Mouse (Mus musculus) kidney, embryonic 16.5 days (tissue): Measurements from ENCODE around the gene Ociad2. TPM values are rescaled to one million over a fixed set of nuclear protein-coding genes. Genes with fewer than 3 reads are reported as not detected.

Experiments
- ATAC-seq: fragments of 200-750 bp; cut with Nextera tagmentation; 2 replicates; pipeline ENCODE4 v1.8.0; 2017; ENCODE audit warnings: moderate TSS enrichment; ENCODE audit not compliant: low FRiP score, low TSS enrichment
- H3K27ac ChIP-seq: fragments of 300-500 bp; sonication (generic); 2 replicates; pipeline ENCODE4 v1.5.1; 2014; ENCODE audit warnings: low read length
- H3K27me3 ChIP-seq: fragments of 300-500 bp; sonication (generic); 2 replicates; pipeline ENCODE4 v1.6.1; 2014; ENCODE audit warnings: low read length, control low read depth, mixed read lengths; ENCODE audit not compliant: insufficient read depth
- H3K36me3 ChIP-seq: fragments of 300-500 bp; sonication (generic); 2 replicates; pipeline ENCODE4 v1.6.1; 2014; ENCODE audit warnings: low read length, control low read depth, mixed read lengths; ENCODE audit not compliant: insufficient read depth
- H3K4me1 ChIP-seq: fragments of 300-500 bp; sonication (generic); 2 replicates; pipeline ENCODE4 v1.6.1; 2014; ENCODE audit warnings: low read length, control low read depth, mixed read lengths; ENCODE audit not compliant: insufficient read depth
- H3K4me2 ChIP-seq: fragments of 300-500 bp; sonication (generic); replicated peaks from 2 replicates; pipeline ENCODE4 v1.6.1; 2014; ENCODE audit warnings: low read depth, low read length
- H3K4me3 ChIP-seq: fragments of 300-500 bp; sonication (generic); 2 replicates; pipeline ENCODE4 v1.5.1; 2014; ENCODE audit warnings: mild to moderate bottlenecking, low read length
- H3K9ac ChIP-seq: fragments of 300-500 bp; sonication (generic); replicated peaks from 2 replicates; pipeline ENCODE4 v1.6.1; 2014; ENCODE audit warnings: low read length
- H3K9me3 ChIP-seq: fragments of 300-500 bp; sonication (generic); 2 replicates; pipeline ENCODE4 v1.6.1; 2016; ENCODE audit warnings: low read length, control low read depth
- WGBS: fragments of 180-500 bp; shearing (Covaris S2); extraction: QIAGEN DNeasy Blood & Tissue Kit; methylation state at CpG from one replicate; pipeline ENCODE4 v1.1.7; 2014; 5-methylcytosine and 5-hydroxymethylcytosine counted together
- polyA plus RNA-seq: library from polyadenylated mRNA; unstranded; fragments of >200 nt; fragmentation: Nextera tagmentation; extraction: Ambion mirVana; gene quantifications from 2 replicates; pipeline ENCODE4 v1.2.1, GENCODE M21; 2015

The Ociad2 gene
- 11.4 and 11.8 TPM in 2 replicates for polyA plus RNA-seq

DNA sequence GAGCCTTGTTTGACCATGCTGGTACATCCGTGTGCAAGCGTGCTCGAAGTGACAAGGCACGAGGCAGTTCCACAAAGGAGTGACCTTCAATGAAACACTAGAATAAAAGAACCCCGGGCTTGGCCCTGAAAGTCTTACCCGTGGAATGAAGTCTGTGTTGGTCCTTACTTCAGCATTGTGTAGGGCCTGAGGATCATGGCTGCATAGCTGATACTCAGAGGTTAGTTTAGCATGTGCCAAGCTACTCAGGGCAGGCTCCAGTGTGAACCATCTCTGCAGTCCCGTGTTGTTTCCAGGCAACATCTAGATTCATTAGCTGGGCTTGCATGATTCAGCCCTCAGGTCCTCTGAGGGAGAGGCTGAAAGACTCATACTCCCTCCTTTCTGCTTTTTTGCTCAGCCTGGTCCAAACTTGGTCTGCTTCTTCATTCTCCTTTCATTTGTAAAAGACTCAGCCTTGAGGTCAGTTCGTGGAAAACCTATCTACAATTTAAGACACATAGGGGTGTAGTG, at the start of gene Ociad2:
Gene Ociad2, minus strand, starts transcription at position 306 of the 513 bp plus-strand sequence.
- no peak within 1 kb of the TSS for H3K9ac ChIP-seq
- H3K27ac ChIP-seq = no peak within 1 kb of the TSS
- no peak within 1 kb of the TSS for H3K4me3 ChIP-seq
- H3K9me3 ChIP-seq = no peaks in the 10 kb centered on the region
- no peak within 1 kb of the TSS for H3K4me2 ChIP-seq
- ATAC-seq = no peak
- H3K36me3 ChIP-seq = no peaks in the 10 kb centered on the region
- H3K27me3 ChIP-seq = 0 out of 2 replicates have a peak, but pooled peaks cover 3% of the 10 kb centered on the region
- H3K4me1 ChIP-seq = peaks cover 4% of the 10 kb centered on the region; the same call in 1 of the 2 replicates
- WGBS = 82% methylated on average over 8 of the region's 8 CpGs

DNA sequence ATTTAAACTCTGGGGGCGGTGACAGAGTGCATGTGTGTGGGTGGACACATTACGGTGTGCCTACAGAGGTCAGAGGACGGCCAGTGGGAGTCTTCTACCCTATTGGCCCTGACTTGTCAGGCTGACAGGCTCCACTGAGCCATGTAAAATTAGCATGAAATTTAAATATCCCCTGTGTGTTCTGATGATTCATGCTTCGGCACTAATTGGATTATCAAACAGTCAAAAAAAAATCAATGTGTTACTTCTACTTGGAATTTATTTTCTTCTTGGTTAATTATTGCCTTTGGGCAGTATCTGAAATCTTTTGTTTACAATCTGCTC, 42.8 kb upstream of the Ociad2 start:
- Histone ChIP-seq H3K27me3 (peaks cover 9% of the 10 kb centered on the region), H3K27ac (no peak overlapping the region), H3K4me3 (no peak overlapping the region), H3K4me1 (peaks cover 6% of the 10 kb centered on the region; the same call in 1 of the 2 replicates), H3K9ac (no peak overlapping the region), H3K9me3 (no peaks in the 10 kb centered on the region), H3K36me3 (no peaks in the 10 kb centered on the region), H3K4me2 (no peak overlapping the region)
- WGBS = 28% methylated on average over 4 of the region's 4 CpGs
- no peak for ATAC-seq

DNA sequence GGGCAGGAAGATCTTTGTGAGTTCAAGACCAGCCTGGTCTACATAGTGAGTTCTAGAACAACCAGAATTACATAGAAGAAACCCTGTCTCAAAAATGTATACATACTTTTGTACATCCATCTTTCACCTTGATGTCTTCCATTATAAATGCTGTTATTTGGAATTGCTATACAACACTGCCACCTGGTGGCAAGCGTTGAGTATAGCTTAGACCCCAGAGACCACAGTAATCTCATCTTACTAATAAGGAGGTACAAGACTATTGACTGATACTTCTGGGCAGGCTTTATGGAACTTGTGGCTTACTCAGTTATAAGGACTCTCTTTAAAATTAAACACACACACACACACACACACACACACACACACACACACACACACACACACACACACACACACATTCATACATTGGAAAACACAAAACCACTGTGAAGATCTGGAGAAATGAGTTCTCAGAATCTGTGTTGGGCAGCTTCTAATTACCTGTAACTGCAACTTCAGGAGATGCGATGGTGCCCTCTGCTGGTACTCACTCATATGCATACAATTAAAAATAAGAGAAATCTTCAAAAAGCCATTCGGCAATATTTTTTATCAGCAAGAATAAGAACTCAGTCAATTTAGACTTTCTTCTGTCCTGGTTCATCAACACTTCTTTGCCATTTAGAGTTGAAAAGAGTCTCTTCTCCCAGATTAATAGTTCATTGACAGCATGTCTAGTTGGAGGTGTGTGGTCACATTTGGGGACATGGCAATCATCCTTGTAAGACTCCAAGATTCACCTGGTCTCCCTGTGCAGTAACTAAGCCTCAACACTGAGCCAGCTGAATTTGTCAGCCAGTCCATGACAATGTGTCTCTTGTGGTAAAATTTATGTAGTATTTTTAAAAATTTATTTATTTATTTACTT, 42.2 kb upstream of the Ociad2 start:
- H3K4me3 ChIP-seq = no peak overlapping the region
- H3K27me3 ChIP-seq = peaks cover 9% of the 10 kb centered on the region
- H3K4me1 ChIP-seq = peaks cover 6% of the 10 kb centered on the region; the same call in 1 of the 2 replicates
- no peaks in the 10 kb centered on the region for H3K36me3 ChIP-seq
- no peak overlapping the region for H3K9ac ChIP-seq
- WGBS = 28% methylated on average over 3 of the region's 3 CpGs
- no peak for ATAC-seq
- H3K9me3 ChIP-seq = no peaks in the 10 kb centered on the region
- H3K27ac ChIP-seq = no peak overlapping the region
- H3K4me2 ChIP-seq = no peak overlapping the region

DNA sequence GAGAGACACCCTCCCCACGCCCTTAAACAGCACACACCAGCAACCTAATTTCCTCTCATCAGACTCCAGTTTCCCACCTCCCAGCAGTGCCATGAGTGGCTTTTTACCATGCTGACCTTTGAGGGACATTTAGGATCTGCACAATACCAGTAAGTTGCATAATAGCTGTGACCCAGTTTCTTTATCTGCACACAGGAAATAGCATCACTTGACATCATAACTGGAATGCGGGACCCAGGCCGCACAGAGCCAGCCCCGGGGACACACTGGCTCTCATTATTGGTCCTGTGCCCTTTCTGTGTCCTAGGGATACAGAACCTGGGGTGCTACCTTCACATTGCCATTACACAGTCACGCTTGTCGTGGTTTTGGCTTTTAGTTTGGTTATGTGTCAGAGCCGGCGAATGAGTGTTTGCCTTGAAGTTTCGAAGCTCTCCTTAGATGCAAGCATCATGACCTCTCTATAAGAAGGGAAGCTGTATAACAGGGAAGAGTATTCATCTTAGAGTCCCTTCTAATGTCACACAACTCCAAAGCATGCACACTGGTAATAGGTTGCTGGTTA, 41.2 kb upstream of the Ociad2 start:
- H3K36me3 ChIP-seq = no peaks in the 10 kb centered on the region
- ATAC-seq = no peak
- H3K4me3 ChIP-seq = no peak overlapping the region
- H3K27me3 ChIP-seq = peaks cover 9% of the 10 kb centered on the region
- no peak overlapping the region for H3K27ac ChIP-seq
- H3K4me1 ChIP-seq = peaks cover 6% of the 10 kb centered on the region; the same call in 1 of the 2 replicates
- H3K9ac ChIP-seq = no peak overlapping the region
- no peak overlapping the region for H3K4me2 ChIP-seq
- WGBS = 83% methylated on average over 9 of the region's 9 CpGs
- no peaks in the 10 kb centered on the region for H3K9me3 ChIP-seq

DNA sequence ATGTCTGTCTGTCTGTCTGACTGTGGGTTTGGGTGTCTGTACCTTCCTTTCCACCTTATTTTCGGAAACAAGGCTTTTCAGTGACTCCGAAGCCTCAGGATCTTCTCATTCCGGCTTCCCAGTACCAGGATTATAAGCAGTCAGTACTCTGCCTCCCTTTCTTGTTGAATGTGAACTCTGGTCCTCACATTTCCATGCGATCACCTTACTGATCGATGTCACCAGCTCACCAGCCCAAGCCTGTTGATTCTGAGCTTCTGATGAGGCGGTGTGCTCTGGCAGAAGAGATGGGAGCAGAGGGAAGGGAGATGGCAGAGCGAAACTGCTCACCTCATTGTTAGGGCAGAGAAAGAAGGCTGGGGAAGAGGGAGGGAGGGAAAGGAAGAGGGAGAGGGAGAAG, 40.7 kb upstream of the Ociad2 start:
- Histone ChIP-seq H3K27me3 (peaks cover 9% of the 10 kb centered on the region), H3K4me2 (no peak overlapping the region), H3K9ac (no peak overlapping the region), H3K4me3 (no peak overlapping the region), H3K27ac (no peak overlapping the region), H3K36me3 (no peaks in the 10 kb centered on the region), H3K4me1 (peaks cover 6% of the 10 kb centered on the region; the same call in 1 of the 2 replicates), H3K9me3 (no peaks in the 10 kb centered on the region)
- WGBS = 74% methylated on average over 7 of the region's 7 CpGs
- ATAC-seq = no peak

DNA sequence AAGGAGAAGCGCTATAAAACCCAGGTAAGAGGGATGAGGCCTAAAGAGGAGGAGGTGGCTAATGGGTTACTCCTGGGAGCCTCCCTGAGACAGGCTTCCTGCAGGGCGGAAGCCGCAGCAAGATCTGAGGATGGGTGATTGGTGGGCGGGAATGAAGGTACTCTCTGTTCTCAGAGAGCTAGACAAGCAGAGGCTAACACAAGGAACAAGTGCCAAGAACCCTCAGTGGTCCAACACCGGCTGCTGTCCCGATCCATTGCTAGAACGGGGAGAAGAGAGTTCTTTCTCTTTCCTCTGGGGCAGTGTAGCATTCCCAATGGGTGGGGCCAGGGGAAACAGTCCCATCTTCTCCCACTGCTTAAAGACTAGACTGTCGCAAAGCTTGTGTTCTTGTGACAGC, 40.0 kb upstream of the Ociad2 start:
- no peak overlapping the region for H3K4me3 ChIP-seq
- no peak overlapping the region for H3K27ac ChIP-seq
- H3K9me3 ChIP-seq = no peaks in the 10 kb centered on the region
- peaks cover 13% of the 10 kb centered on the region; the same call in 1 of the 2 replicates for H3K4me1 ChIP-seq
- WGBS = 46% methylated on average over 8 of the region's 8 CpGs
- no peak overlapping the region for H3K4me2 ChIP-seq
- H3K36me3 ChIP-seq = no peaks in the 10 kb centered on the region
- peaks cover 9% of the 10 kb centered on the region for H3K27me3 ChIP-seq
- no peak for ATAC-seq
- no peak overlapping the region for H3K9ac ChIP-seq

DNA sequence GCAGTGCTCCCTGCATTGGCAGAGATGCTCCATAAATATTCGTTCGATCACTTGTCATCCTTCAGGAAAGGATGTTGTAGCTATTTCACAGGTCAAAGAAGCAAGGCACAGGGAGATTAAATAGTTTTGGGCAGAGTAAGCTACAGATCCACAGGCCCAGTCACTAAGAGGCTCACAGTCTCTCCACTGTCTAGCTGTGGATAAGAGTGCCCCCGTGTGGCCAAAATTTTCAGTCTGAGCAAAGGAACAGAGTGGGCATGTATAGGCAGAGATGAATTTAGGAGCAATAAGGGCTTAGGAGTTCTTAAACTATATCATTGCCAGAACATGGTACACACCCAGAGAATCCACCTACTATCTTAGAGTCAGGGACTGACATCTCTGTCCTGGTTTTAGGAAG, 39.1 kb upstream of the Ociad2 start:
- WGBS = 26% methylated on average over 3 of the region's 3 CpGs
- H3K9ac ChIP-seq = no peak overlapping the region
- H3K4me2 ChIP-seq = no peak overlapping the region

DNA sequence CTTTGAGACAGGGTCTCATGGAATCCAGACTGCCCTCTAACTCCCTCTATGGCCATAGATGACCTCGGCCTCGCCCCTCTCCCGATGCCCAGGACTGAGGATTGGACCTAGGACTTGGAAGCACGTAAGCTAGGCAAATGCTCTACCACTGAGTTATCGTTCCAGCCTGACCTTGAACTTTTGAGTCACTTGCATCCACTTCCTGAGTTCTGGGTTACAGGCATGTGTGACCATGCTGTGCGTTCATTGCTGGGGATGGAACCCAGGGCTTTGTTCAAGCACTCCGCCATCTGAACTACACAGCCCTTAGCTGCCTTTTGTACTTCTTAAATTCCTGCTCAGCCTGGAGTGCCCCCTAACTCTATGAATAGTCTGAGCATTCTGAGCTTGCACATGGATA, 35.7 kb upstream of the Ociad2 start:
- Histone ChIP-seq H3K4me2 (no peak overlapping the region), H3K9ac (no peak overlapping the region), H3K4me1 (peaks cover 16% of the 10 kb centered on the region; the same call in 1 of the 2 replicates), H3K9me3 (no peaks in the 10 kb centered on the region), H3K27me3 (peaks cover 8% of the 10 kb centered on the region), H3K4me3 (no peak overlapping the region), H3K27ac (no peak overlapping the region), H3K36me3 (no peaks in the 10 kb centered on the region)
- no peak for ATAC-seq
- WGBS = 83% methylated on average over 7 of the region's 7 CpGs

More for the DNA sequence above, 39.1 kb upstream of the Ociad2 start:
- Histone ChIP-seq H3K4me1 (peaks cover 17% of the 10 kb centered on the region; the same call in 1 of the 2 replicates), H3K27me3 (peaks cover 9% of the 10 kb centered on the region), H3K36me3 (no peaks in the 10 kb centered on the region), H3K9me3 (no peaks in the 10 kb centered on the region), H3K27ac (no peak overlapping the region), H3K4me3 (no peak overlapping the region)
- peak; percentile 84; the same call in 1 of the 2 replicates for ATAC-seq

DNA sequence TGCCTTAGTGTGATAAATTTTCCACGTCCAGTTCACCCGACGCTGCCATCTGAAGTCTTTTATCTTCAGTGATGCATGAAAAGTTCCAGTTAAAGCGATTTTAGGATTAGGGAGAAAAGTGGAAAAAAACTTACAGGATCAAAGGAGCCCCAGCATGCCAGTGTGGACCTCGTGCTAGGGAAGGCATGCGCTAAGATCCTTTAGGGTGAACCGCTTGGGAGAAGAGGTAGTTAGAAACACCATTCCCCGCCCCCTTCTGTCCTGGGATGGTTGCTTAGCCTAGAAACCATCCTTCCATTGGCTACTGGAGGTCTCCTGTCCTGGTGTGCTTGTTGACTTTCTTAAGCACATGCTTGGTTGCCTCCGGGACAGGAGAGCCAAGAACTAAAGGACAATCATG, 35.2 kb upstream of the Ociad2 start:
- H3K4me2 ChIP-seq = no peak overlapping the region
- H3K9ac ChIP-seq = no peak overlapping the region
- ATAC-seq = no peak
- WGBS = 48% methylated on average over 9 of the region's 9 CpGs
- no peak overlapping the region for H3K27ac ChIP-seq
- H3K4me1 ChIP-seq = peaks cover 16% of the 10 kb centered on the region; the same call in 1 of the 2 replicates
- no peaks in the 10 kb centered on the region for H3K9me3 ChIP-seq
- no peak overlapping the region for H3K4me3 ChIP-seq
- H3K27me3 ChIP-seq = peaks cover 4% of the 10 kb centered on the region; the same call in 1 of the 2 replicates
- H3K36me3 ChIP-seq = no peaks in the 10 kb centered on the region
